Mouse (Mus musculus): Measurements from ENCODE around the gene Fggy. TPM values are rescaled to one million over a fixed set of nuclear protein-coding genes. Genes with fewer than 3 reads are reported as not detected.

Gene Fggy
- total RNA-seq, 2 experiments from 2014 or later: 9.3 to 11.0 TPM

- no peak for DNase-seq
These were observed 221.2 kb downstream of the Fggy start for GRCm38 (mm10) chr4:95778528-95778927.

GRCm38 (mm10) chr4:95784146-95784895 lies 227.0 kb downstream of the Fggy start:
- DNase-seq: no peak

DNA sequence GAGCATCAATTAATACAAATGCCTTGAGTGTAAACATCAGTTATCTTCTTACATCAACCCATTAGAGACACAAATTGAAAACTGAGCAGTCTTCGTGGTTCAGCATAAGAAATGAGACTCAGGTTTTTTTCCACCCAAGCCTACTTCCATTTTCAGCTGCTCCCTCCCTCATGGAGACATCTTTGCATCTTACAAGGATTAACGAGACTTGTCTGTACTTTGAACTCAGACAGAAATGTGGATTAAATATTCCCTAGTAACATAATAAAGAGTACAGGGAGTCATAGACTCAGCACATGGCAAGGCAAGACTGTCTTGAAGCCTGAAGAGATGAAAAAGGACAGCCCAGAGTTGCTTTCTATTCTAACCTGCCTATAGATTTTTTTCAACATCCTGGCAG lies 230.3 kb downstream of the Fggy start:
- no peak for DNase-seq

DNA sequence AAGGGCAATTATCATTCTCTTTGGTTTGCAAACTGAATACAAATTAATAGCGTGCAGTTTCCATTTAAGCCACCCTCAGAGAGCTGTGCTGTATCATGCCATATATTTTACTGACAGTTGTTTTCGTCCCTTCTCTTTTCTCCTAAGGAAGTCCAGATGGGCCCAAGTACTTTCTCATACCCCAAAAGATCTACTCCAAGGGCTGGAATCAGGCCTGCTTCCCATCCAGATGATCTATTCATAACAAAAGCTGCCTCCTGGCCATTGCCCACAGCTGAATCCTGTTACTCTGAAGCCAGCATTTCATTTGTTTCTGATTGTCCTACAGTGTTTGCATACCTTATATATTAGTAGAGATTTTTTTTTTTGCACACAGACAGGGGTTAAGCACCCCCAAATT lies 231.6 kb downstream of the Fggy start:
- DNase-seq: no peak

GRCm38 (mm10) chr4:95791913-95792475 lies 234.7 kb downstream of the Fggy start:
- DNase-seq: no peak

DNA sequence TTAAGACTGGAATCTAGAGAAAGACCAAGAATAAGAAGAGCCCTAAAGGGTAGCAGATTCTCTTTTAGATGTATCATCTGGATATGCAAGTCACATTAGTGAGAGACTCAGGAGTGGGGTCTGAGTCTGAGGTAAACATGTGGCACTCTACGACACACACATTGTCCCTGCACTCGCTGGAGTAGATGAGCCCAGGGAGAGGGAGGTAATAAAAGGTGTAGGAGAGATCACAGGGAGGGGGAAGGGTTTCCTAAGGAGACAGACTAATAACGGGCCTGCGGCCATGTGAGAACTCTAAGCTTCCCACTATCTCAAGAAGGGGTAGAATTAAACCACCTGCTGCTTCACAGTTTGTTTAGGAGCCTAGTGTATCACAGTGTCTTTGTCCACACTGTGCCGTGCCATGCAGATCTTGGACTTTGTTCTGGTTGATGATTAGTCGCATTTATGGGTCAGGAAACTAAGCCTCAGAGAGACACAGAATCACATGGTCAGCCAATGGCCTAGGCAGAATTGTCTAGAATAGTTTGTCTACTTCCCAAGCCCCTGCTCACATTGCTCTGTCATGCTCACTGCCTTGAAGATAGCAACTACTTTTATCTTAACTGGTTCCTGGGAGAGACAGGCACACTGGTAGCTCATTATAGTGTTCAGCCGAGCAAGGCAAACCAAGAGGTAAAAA lies 236.5 kb downstream of the Fggy start:
- no peak for DNase-seq

DNA sequence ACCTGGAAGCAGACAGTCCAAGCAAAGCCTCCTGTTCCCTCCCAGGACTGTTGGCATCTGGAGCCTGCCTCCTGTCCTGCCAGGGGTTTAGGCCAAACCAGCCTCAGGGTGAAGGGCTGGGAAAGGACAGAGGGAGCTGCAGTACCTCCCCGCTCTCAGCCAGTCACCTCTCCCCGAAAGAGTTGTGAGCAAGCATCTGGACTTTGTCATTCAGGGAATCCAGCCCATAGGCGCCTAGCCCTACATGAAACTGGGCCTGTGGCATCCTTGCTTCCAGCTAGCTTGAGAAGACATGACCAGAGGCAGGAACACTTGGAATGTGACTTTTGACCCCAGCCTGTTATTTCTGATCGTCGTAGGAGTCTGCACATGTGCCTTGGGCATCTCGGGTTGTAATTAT lies 237.3 kb downstream of the Fggy start:
- no peak for DNase-seq

- no peak for DNase-seq
These were observed 238.0 kb downstream of the Fggy start for GRCm38 (mm10) chr4:95795283-95795682.

DNA sequence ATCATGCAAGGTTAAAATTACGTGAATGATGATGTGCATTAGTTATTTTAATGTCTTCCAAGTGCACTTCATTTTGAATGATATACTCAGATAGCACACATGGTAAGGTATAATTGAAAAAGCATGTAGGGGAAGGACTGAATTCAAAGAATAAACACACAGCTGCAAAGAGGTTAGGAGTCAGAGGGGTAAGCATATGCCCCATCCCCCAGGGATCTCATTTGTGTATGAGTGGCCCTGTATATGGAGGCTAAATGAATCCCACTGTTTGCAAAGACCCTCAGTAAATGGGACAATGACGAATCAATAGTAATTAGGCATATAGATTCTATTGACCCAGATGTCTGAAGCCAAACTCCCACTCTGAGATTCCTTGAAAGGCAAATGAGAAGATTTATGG lies 262.3 kb downstream of the Fggy start:
- DNase-seq: no peak

GRCm38 (mm10) chr4:95821906-95822579 lies 264.7 kb downstream of the Fggy start:
- no peak for DNase-seq

- no peak for DNase-seq
These were observed 270.9 kb downstream of the Fggy start for GRCm38 (mm10) chr4:95828164-95828563.

DNA sequence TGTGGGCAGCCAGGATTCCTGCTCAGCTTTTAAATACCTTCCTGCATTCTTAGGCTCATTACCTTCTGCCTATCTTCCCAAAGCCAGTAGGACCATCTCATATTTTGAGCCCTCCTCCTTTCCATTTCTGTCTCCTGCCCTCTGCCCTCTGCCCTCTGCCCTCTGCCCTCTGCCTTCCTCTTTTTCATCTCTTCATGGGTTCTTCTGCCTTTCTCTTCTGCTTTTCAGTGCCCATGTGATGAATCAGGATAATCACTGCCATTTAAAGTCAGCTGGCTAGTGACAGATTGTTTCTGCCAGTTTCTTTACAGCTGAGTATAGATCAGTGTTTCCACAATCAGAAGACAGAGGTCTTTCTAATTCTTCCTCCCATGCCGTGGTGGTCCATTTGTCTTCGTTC lies 273.0 kb downstream of the Fggy start:
- no peak for DNase-seq

GRCm38 (mm10) chr4:95839860-95840259 lies 282.6 kb downstream of the Fggy start:
- DNase-seq: no peak

GRCm38 (mm10) chr4:95840389-95841053 lies 283.2 kb downstream of the Fggy start:
- no peak for DNase-seq

DNA sequence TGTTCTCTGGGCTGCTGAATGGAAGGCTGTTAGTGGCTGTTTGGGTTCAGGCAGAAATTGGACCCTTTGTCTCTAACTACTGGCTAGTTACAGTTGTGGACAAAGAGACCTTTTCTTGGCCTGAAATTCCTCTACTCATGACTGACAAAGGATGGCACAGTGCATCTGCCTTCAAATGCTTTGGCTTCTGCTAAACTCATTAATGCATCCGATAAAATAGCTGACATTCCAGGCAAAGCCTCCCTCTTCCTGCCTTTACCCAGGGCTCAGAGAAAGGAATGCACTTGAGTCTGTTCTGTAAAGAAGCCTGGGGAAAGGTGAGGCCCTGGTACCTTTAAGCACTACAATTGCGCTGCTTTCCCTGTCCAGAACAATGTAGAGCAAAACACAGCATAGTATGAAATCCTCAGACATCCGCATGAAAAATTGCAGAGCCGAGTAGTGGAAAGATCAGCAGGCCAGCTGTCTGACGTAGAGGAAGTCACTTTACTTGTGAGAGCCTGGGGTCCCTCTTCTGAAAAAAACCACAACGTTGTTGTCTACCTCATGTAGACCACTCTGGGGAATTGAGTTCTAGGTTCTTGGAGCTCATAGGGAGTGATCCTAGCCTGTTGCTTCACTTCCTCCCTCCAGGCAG lies 288.8 kb downstream of the Fggy start:
- no peak for DNase-seq

DNA sequence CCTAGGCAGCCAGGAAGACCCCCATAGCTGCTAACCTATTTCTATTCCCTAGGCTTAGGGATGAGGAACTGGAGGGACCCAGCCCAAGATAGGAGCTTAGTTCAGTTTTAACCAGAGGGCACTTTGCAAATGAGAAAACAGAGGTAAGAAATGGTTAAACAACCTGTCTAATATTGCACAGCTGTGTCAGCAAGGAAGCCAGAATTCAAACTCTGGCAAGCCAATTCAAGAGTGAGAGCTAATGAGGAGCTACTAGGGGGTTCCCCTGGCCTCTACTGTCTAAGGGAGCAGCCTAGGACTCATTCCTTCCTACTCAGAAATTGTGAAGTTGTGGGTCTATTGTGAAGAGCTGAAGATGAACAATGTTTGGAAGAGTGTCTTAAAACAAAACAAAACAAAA lies 289.9 kb downstream of the Fggy start:
- DNase-seq: no peak

- DNase-seq: no peak
These were observed 290.4 kb downstream of the Fggy start for GRCm38 (mm10) chr4:95847664-95848063.

GRCm38 (mm10) chr4:95849497-95849896 lies 292.2 kb downstream of the Fggy start:
- DNase-seq: no peak

- no peak for DNase-seq
These were observed 292.9 kb downstream of the Fggy start for GRCm38 (mm10) chr4:95850044-95850739.

- no peak for DNase-seq
These were observed 294.9 kb downstream of the Fggy start for GRCm38 (mm10) chr4:95852257-95852656.

- DNase-seq: no peak
These were observed 298.7 kb downstream of the Fggy start for GRCm38 (mm10) chr4:95856008-95856407.

Data from gastrocnemius, postnatal 10 days (tissue).